Mouse (Mus musculus) lung, postnatal 0 days (tissue): ENCODE results near the gene Abhd16b.

Experiments used
- CTCF ChIP-seq: IDR thresholded peaks from 2 replicates; pipeline ENCODE4 v1.5.1; 2016; ENCODE audit warnings: antibody characterized with exemption, mild to moderate bottlenecking
- EP300 ChIP-seq: IDR thresholded peaks from 2 replicates; pipeline ENCODE4 v1.6.1; 2016; ENCODE audit warnings: antibody characterized with exemption, mild to moderate bottlenecking, control low read depth

DNA sequence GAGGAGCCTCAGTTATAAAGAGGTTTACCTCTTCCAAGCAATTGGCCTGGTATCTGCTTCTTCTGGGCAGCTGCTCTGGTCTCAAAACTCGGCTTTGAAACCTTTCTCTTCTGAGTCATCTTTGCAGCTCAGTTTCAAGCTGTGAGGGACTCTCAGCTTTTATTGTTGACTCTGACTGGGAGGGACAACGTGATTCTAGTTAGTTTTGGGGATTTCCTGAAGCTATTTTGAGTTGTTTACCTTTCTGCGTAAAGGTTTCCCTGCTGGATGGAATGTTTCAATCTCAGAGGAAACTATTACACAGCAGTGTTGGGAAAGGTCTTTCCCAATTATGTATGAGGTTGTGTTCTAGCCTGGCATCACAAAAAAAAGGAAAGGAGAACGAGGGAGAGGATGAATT is 5.6 kb downstream of the Abhd16b start:
- TF ChIP-seq CTCF (no peak), EP300 (peak; percentile 34; the same call in 1 of the 2 replicates)
